Mouse (Mus musculus): ENCODE results near the gene Mitd1.

Mitd1 gene

DNA sequence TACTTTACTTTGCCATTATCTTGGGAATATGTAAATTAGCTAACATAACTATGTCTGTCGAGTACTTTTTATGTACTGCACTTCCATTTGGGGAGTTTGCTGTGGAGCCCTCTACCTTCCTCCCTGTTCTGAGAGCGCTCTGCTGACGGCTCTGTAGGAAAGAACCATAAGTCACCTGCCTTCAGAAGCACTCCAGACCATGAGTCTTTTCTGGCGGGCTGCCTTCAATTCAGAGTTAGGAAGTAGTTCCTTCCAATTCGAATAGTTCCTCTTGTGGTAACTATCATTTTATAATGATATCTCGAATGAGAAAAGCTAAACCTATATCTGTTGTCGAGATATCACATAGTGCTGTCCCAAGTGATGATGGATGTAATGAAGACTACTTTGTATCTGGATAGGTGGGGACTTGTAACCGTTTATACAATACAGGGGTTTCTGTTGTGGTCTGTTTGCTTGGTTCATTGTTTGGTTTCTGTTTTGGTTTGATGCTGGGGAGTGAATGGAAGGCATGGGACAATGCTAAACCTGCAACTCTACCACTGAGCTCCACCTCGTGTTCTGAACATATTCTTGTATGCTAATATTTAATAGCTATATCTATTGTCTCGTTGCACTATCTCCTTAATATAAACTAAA lies 22.4 kb downstream of the Mitd1 start:
- no peak for DNase-seq (ENCODE audit: low spot score)

- peak; percentile 32 for DNase-seq (ENCODE audit: low spot score)
Observed at GRCm38 (mm10) chr1:37867056-37867455, 23.2 kb downstream of the Mitd1 start.

DNA sequence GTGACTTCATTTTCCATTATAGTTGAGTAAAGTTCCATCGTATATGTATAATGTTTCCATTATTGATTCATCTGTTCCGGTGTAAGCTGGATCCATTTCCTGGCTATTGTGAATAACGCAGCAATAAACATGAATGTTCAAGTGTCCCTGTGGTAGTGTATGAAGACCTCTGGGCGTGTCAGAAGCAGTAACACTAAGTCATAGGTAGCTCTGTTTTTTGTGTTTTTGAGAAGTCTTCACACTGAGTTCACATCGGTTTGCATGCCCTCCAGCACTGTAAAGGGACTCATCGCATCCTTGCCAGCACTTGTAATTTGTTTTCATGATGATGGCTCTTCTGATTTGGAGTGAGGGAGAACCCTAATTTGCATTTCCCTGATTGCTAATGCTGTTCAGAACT lies 23.9 kb downstream of the Mitd1 start, which contains the start of gene Tsga10:
TSS of gene Tsga10 (minus strand) at position 144 of the 400 bp plus-strand sequence.
- DNase-seq (ENCODE audit: low spot score), result no peak

DNA sequence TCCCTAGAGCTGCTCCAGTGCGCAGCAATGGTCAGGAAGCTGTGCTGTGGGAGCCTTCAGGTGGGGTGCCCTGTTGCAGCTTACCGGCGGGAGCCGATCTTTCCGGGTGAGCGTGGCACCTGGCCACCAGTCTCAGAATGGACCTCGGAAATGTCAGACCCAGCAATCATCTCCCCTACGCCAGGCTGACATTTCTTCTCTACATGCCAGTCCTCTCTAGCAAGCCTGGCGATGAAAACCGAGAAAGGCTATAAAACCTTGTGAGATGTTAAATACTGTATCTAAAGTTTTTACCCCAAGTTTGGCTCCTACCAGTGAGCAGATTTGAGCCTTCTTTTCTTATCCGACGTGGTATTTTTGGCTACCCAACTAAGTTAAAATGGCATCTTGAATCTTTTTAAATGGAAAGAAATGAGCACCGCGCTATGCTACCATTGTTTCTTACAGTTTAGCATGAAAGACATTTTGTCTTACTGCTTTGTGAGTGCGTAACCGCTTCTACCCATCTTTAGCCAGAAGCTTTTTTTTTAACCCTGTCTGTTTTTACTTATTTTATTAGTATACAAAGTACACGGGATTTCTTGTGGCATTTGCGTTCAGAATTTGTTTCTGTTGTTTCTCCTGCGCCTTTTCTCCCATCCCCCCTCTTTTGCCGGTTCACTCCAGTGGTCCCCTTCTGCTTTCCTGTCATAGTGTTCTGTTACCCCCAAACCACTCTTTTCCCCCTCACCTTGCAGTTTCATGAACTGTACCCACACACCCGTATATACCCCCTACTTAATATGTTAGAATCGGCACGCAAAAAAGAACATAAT lies 24.6 kb downstream of the Mitd1 start:
- no peak for DNase-seq (ENCODE audit: low spot score)

DNA sequence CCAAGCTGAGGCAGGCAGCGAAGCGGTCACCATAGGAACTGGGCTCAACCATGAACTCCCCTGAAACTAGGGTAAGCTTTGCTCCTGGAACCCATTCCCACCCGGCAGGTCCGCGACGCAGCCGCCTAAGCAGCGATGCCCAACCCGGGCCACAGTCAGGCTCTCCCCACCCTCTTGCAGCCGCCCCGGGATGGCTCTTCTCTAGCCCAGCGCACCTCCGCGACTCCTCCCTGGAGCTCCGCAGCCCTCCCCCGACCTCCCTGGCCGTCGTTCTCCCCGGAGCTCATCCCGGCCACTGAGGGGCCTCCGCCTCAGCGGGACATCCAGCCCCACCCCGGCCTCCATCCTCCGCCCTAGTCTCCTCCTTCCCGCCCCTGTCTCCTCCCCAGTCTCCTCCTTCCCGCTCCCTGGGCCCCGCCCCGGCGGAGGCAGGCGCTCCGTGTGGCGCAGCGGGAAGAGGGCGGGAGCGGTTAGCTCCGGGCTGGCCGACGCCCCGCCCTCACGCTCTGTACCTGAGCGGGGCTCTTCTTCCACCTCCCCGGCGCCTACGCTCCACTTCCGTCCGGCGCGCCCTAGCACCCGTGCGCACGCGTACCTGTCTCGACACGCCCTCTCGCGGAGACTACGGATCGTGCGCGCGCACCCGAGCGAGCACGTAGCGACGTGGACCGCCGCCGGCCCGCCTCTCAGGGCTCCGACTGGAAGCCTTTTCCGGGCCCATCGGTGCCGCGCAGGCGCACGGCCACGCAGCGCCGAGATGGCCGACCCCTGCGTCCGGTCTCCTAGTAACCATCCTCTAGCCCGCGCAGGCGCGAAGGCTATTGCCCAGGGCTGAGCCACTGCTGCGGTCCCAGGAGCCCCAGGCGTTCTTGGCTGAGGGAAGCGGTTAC lies 25.5 kb downstream of the Mitd1 start:
- DNase-seq (ENCODE audit: low spot score), result peak; percentile 95

DNA sequence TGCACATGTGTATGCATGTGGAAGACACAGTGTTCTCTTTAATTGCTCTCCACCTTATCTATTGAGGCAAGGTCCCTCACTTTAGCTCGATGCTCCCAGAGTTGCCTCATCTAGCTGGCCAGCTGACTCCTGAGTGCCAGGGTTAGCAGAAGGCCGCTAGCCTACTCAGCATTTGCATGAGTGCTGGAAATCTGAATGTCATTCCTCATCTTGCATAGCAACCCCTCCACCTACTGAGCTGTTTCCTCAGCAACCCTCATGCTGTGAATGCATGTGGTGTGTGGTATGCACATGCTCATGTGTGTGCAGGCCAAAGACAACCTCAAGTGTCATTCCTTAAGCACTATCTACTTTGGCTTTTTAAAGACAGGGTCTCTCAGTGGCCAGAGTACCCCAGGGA lies 39.5 kb downstream of the Mitd1 start:
- DNase-seq (ENCODE audit: low spot score), result peak; percentile 12

DNA sequence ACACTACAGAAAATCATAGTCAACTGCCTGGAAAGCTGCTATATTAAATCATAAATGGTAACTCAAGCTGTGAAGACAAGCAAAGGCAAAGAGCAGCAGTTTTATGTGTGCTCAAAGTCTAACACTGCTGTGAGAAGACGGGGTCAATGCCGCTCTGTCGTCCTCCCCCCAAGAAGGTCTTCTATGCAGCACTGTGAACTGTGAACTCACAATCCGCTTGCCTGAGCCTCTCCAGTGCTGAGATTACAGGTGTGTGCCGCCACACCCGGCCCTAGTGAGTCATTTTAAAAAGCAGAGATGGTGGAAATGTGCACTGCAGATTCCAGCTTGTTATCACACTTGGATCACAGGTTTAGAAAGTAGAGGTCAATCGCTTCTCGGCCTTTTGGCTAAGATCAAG lies 43.3 kb downstream of the Mitd1 start:
- DNase-seq (ENCODE audit: low spot score), result no peak

GRCm38 (mm10) chr1:37831681-37832080 lies 58.5 kb downstream of the Mitd1 start:
- no peak for DNase-seq (ENCODE audit: low spot score)

Data from layer of hippocampus, adult 9-10 months (tissue).